Mouse (Mus musculus) G1E (cell line): ENCODE results near the gene Cct8. TPM values are rescaled to one million over a fixed set of nuclear protein-coding genes. Genes with fewer than 3 reads are reported as not detected.

ENCODE experiments used
- ATAC-seq: 2 replicates; pipeline ENCODE4 v1.8.0; 2016; ENCODE audit warnings: mild to moderate bottlenecking; ENCODE audit not compliant: insufficient number of reproducible peaks, poor library complexity, low FRiP score, severe bottlenecking; ENCODE audit errors: extremely low read depth
- DNase-seq: peaks from one replicate; pipeline ENCODE4 v3.0.0; 2012; ENCODE audit warnings: low spot score
- H3K27me3 ChIP-seq: 2 replicates; pipeline ENCODE4 v1.6.1; 2012; ENCODE audit warnings: mild to moderate bottlenecking, low read length, inconsistent platforms; ENCODE audit not compliant: insufficient read depth
- H3K36me3 ChIP-seq: replicated peaks from 2 replicates; pipeline ENCODE3; 2012; ENCODE audit warnings: mild to moderate bottlenecking, inconsistent platforms
- H3K4me1 ChIP-seq: 2 replicates; pipeline ENCODE4 v1.6.1; 2012; ENCODE audit warnings: low read depth, low read length, inconsistent platforms, mixed read lengths; ENCODE audit not compliant: insufficient read depth
- H3K4me3 ChIP-seq: 2 replicates; pipeline ENCODE4 v1.5.1; 2012; ENCODE audit warnings: low read depth, mild to moderate bottlenecking, inconsistent platforms, low read length, moderate library complexity, mixed read lengths
- H3K9me3 ChIP-seq: replicated peaks from 2 replicates; pipeline ENCODE4 v1.6.1; 2012; ENCODE audit warnings: inconsistent platforms
- CTCF ChIP-seq: IDR thresholded peaks from 2 replicates; pipeline ENCODE4 v1.5.1; 2012; ENCODE audit warnings: low read depth, low read length, inconsistent platforms, mixed read lengths
- GATA1 ChIP-seq: IDR thresholded peaks from 2 replicates; pipeline ENCODE4 v1.6.1; 2012; ENCODE audit warnings: borderline replicate concordance, low read length, inconsistent platforms, mixed read lengths
- GATA2 ChIP-seq: IDR thresholded peaks from 2 replicates; pipeline ENCODE4 v1.6.1; 2012; ENCODE audit warnings: low read depth, low read length, inconsistent platforms, borderline replicate concordance
- POLR2AphosphoS5 ChIP-seq: IDR thresholded peaks from 2 replicates; pipeline ENCODE4 v1.6.1; 2012; ENCODE audit warnings: low read depth, low read length, inconsistent platforms; ENCODE audit not compliant: insufficient replicate concordance
- TAL1 ChIP-seq: conservative IDR thresholded peaks from 2 replicates; pipeline ENCODE4 v1.6.1; 2012; ENCODE audit warnings: low read depth, low read length, inconsistent platforms, mixed read lengths
- polyA plus RNA-seq: library from polyadenylated mRNA; stranded (reverse); fragments of >175 nt; gene quantifications from 2 replicates; pipeline ENCODE4 v1.2.3, GENCODE M21; 2012
- total RNA-seq, 2 experiments: library from RNA; stranded (forward) in 1 of 2; stranded (reverse) in 1 of 2; fragments of 200-1000 nt in 1 of 2; fragments of >200 nt in 1 of 2; fragmentation: Nextera tagmentation in 1 of 2; gene quantifications; 2 replicates each; pipeline ENCODE4 v1.2.3; 2014 to 2017

Cct8 gene
- total and polyA plus RNA-seq, 3 experiments: 127 to 806 (median 275) TPM

- Histone ChIP-seq H3K9me3 (no peaks in the 10 kb centered on the region), H3K4me3 (peak overlapping the region; percentile 82), H3K36me3 (peaks cover 20% of the 10 kb centered on the region), H3K4me1 (peaks cover 24% of the 10 kb centered on the region), H3K27me3 (no peaks in the 10 kb centered on the region)
- TF ChIP-seq CTCF (no peak; the same call in 1 of the 2 replicates), GATA1 (no peak), TAL1 (no peak), GATA2 (no peak), POLR2AphosphoS5 (no peak)
- ATAC-seq (peak; percentile 62), DNase-seq (peak; percentile 60)
These were observed 54.6 kb downstream of the Cct8 start for GRCm38 (mm10) chr16:87441089-87441488.

- Histone ChIP-seq H3K9me3 (no peaks in the 10 kb centered on the region), H3K4me3 (peak within 1 kb of the TSS; percentile 82), H3K4me1 (peaks cover 31% of the 10 kb centered on the region), H3K27me3 (no peaks in the 10 kb centered on the region), H3K36me3 (peaks cover 28% of the 10 kb centered on the region)
- DNase-seq (peak; percentile 92), ATAC-seq (peak; percentile 90)
- TF ChIP-seq TAL1 (no peak), POLR2AphosphoS5 (no peak), CTCF (no peak), GATA1 (no peak), GATA2 (no peak)
These were observed 55.4 kb downstream of the Cct8 start, which contains the start of gene Rwdd2b for GRCm38 (mm10) chr16:87440184-87440686. TSS of gene Rwdd2b (minus strand) at chr16:87440573.

- DNase-seq: no peak
- H3K36me3 ChIP-seq: peaks cover 41% of the 10 kb centered on the region
- ATAC-seq: no peak
- no peaks in the 10 kb centered on the region for H3K9me3 ChIP-seq
- no peaks in the 10 kb centered on the region for H3K27me3 ChIP-seq
- H3K4me3 ChIP-seq: peak overlapping the region; percentile 34; the same call in 1 of the 2 replicates
- no peak for TF ChIP-seq GATA2
- TF ChIP-seq TAL1: no peak
- no peak for TF ChIP-seq GATA1
- TF ChIP-seq CTCF: no peak
- TF ChIP-seq POLR2AphosphoS5: no peak
- peaks cover 35% of the 10 kb centered on the region for H3K4me1 ChIP-seq
These were observed 57.0 kb downstream of the Cct8 start for GRCm38 (mm10) chr16:87438697-87439096.

- H3K4me3 ChIP-seq: no peak overlapping the region
- H3K27me3 ChIP-seq: no peaks in the 10 kb centered on the region
- peaks cover 35% of the 10 kb centered on the region for H3K4me1 ChIP-seq
- H3K36me3 ChIP-seq: peaks cover 41% of the 10 kb centered on the region
- TF ChIP-seq CTCF (no peak), POLR2AphosphoS5 (no peak), GATA2 (no peak), TAL1 (no peak), GATA1 (no peak)
- no peak for ATAC-seq
- no peak for DNase-seq
- H3K9me3 ChIP-seq: no peaks in the 10 kb centered on the region
These were observed 58.6 kb downstream of the Cct8 start for GRCm38 (mm10) chr16:87437096-87437495.

- TF ChIP-seq TAL1 (no peak), POLR2AphosphoS5 (no peak), GATA2 (no peak), CTCF (no peak), GATA1 (no peak)
- H3K27me3 ChIP-seq: no peaks in the 10 kb centered on the region
- DNase-seq: no peak
- ATAC-seq: no peak
- H3K9me3 ChIP-seq: no peaks in the 10 kb centered on the region
- peaks cover 41% of the 10 kb centered on the region for H3K36me3 ChIP-seq
- H3K4me1 ChIP-seq: peaks cover 29% of the 10 kb centered on the region
- H3K4me3 ChIP-seq: no peak overlapping the region
These were observed 60.1 kb downstream of the Cct8 start for GRCm38 (mm10) chr16:87435411-87436205.

- no peak for TF ChIP-seq GATA2
- TF ChIP-seq CTCF: no peak
- no peak for TF ChIP-seq GATA1
- TF ChIP-seq POLR2AphosphoS5: no peak
- no peak for TF ChIP-seq TAL1
- Histone ChIP-seq H3K4me3 (no peak overlapping the region), H3K4me1 (peaks cover 29% of the 10 kb centered on the region), H3K27me3 (no peaks in the 10 kb centered on the region), H3K9me3 (no peaks in the 10 kb centered on the region), H3K36me3 (peaks cover 45% of the 10 kb centered on the region)
- ATAC-seq: no peak
- DNase-seq: no peak
These were observed 60.7 kb downstream of the Cct8 start for GRCm38 (mm10) chr16:87434946-87435345.

GRCm38 (mm10) chr16:87434266-87434665, 61.4 kb downstream of the Cct8 start:
- DNase-seq (no peak), ATAC-seq (no peak)
- no peak for TF ChIP-seq CTCF
- TF ChIP-seq GATA2: no peak
- Histone ChIP-seq H3K4me1 (peaks cover 23% of the 10 kb centered on the region), H3K36me3 (peaks cover 52% of the 10 kb centered on the region), H3K4me3 (no peak overlapping the region), H3K9me3 (no peaks in the 10 kb centered on the region), H3K27me3 (no peaks in the 10 kb centered on the region)

Other genes starting within 250 kb of the Cct8 start
- 29.2 and 32.9 TPM in 2 replicates for gene N6amt1, start 141.7 kb downstream of the Cct8 start, total RNA-seq (2014; fragmentation: Nextera tagmentation)
- gene N6amt1, start 141.7 kb downstream of the Cct8 start, total RNA-seq (2017): 12.4 and 13.0 TPM in 2 replicates
- 7.3 and 7.6 TPM in 2 replicates for gene N6amt1, start 141.7 kb downstream of the Cct8 start, polyA plus RNA-seq
- gene Ltn1, start 63.3 kb downstream of the Cct8 start, total RNA-seq (2014; fragmentation: Nextera tagmentation): 34.9 and 40.6 TPM in 2 replicates
- gene Ltn1, start 63.3 kb downstream of the Cct8 start, total RNA-seq (2017): 26.5 and 26.9 TPM in 2 replicates
- gene Ltn1, start 63.3 kb downstream of the Cct8 start, polyA plus RNA-seq: 2.4 and 3.2 TPM in 2 replicates
- 2.6 and 3.0 TPM in 2 replicates for gene Rwdd2b, start 55.3 kb downstream of the Cct8 start, total RNA-seq (2014; fragmentation: Nextera tagmentation)
- 9.9 and 12.3 TPM in 2 replicates for gene Rwdd2b, start 55.3 kb downstream of the Cct8 start, total RNA-seq (2017)
- 1.3 and 1.8 TPM in 2 replicates for gene Rwdd2b, start 55.3 kb downstream of the Cct8 start, polyA plus RNA-seq
- 85.6 and 86.5 TPM in 2 replicates for gene Usp16, start 41.2 kb downstream of the Cct8 start, total RNA-seq (2014; fragmentation: Nextera tagmentation)
- 59.0 and 76.1 TPM in 2 replicates for gene Usp16, start 41.2 kb downstream of the Cct8 start, total RNA-seq (2017)
- gene Usp16, start 41.2 kb downstream of the Cct8 start, polyA plus RNA-seq: 14.2 and 15.5 TPM in 2 replicates
- not detected in 2 replicates for gene Map3k7cl, start 57.5 kb upstream of the Cct8 start, total RNA-seq (2014; fragmentation: Nextera tagmentation)
- gene Map3k7cl, start 57.5 kb upstream of the Cct8 start, total RNA-seq (2017): 0.16 TPM in 1 of 2 replicates, not detected in the other
- not detected in 2 replicates for gene Map3k7cl, start 57.5 kb upstream of the Cct8 start, polyA plus RNA-seq
- 15.7 and 16.2 TPM in 2 replicates for gene Bach1, start 203.1 kb upstream of the Cct8 start, total RNA-seq (2014; fragmentation: Nextera tagmentation)
- gene Bach1, start 203.1 kb upstream of the Cct8 start, total RNA-seq (2017): 31.5 and 32.5 TPM in 2 replicates
- gene Bach1, start 203.1 kb upstream of the Cct8 start, polyA plus RNA-seq: 3.8 and 4.9 TPM in 2 replicates